Mouse (Mus musculus): Measurements from ENCODE around the gene Tmub2. TPM values are rescaled to one million over a fixed set of nuclear protein-coding genes. Genes with fewer than 3 reads are reported as not detected.

Gene Tmub2
- polyA plus RNA-seq, 1 experiment, result 8.1 TPM

GRCm38 (mm10) chr11:102288913-102289312 is 4.2 kb downstream of the Tmub2 start:
- TF ChIP-seq TAL1 (IDR thresholded peaks at IDR 0.05; ENCODE audit: low read length) (no peak), GATA1 (IDR thresholded peaks at IDR 0.05; ENCODE audit: low read length) (no peak)
- H3K4me1 ChIP-seq (ENCODE audit: control insufficient read depth), result peaks cover 61% of the 10 kb centered on the region

GRCm38 (mm10) chr11:102289511-102290100 is 4.9 kb downstream of the Tmub2 start:
- Histone ChIP-seq H3K27me3 (ENCODE audit: control insufficient read depth) (no peaks in the 10 kb centered on the region), H3K4me1 (ENCODE audit: control insufficient read depth) (peaks cover 60% of the 10 kb centered on the region), H3K4me3 (replicated peaks) (no peak overlapping the region), H3K36me3 (ENCODE audit: control insufficient read depth) (peaks cover 85% of the 10 kb centered on the region), H3K9me3 (ENCODE audit: control insufficient read depth, low read length) (no peaks in the 10 kb centered on the region)
- no peak for TF ChIP-seq GATA1 (IDR thresholded peaks at IDR 0.05; ENCODE audit: low read length)

More at GRCm38 (mm10) chr11:102288913-102289312, 4.2 kb downstream of the Tmub2 start:
- Histone ChIP-seq H3K9me3 (ENCODE audit: control insufficient read depth, low read length) (no peaks in the 10 kb centered on the region), H3K36me3 (ENCODE audit: control insufficient read depth) (peaks cover 78% of the 10 kb centered on the region), H3K4me3 (replicated peaks) (no peak overlapping the region), H3K27me3 (ENCODE audit: control insufficient read depth) (no peaks in the 10 kb centered on the region)

- Histone ChIP-seq H3K36me3 (ENCODE audit: control insufficient read depth) (peaks cover 91% of the 10 kb centered on the region), H3K4me3 (replicated peaks) (no peak overlapping the region), H3K4me1 (ENCODE audit: control insufficient read depth) (peaks cover 62% of the 10 kb centered on the region), H3K27me3 (ENCODE audit: control insufficient read depth) (no peaks in the 10 kb centered on the region), H3K9me3 (ENCODE audit: control insufficient read depth, low read length) (no peaks in the 10 kb centered on the region)
- TF ChIP-seq TAL1 (IDR thresholded peaks at IDR 0.05; ENCODE audit: low read length) (no peak), GATA1 (IDR thresholded peaks at IDR 0.05; ENCODE audit: low read length) (no peak)
Observed at GRCm38 (mm10) chr11:102290141-102290540, 5.4 kb downstream of the Tmub2 start.

GRCm38 (mm10) chr11:102291051-102291535 is 6.4 kb downstream of the Tmub2 start:
- H3K27me3 ChIP-seq (ENCODE audit: control insufficient read depth), result no peaks in the 10 kb centered on the region
- H3K4me1 ChIP-seq (ENCODE audit: control insufficient read depth), result peaks cover 62% of the 10 kb centered on the region
- no peak overlapping the region for H3K4me3 ChIP-seq (replicated peaks)
- TF ChIP-seq TAL1 (IDR thresholded peaks at IDR 0.05; ENCODE audit: low read length), result no peak
- TF ChIP-seq GATA1 (IDR thresholded peaks at IDR 0.05; ENCODE audit: low read length), result no peak
- peaks cover 93% of the 10 kb centered on the region for H3K36me3 ChIP-seq (ENCODE audit: control insufficient read depth)
- H3K9me3 ChIP-seq (ENCODE audit: control insufficient read depth, low read length), result no peaks in the 10 kb centered on the region

- Histone ChIP-seq H3K36me3 (ENCODE audit: control insufficient read depth) (peaks cover 64% of the 10 kb centered on the region), H3K4me1 (ENCODE audit: control insufficient read depth) (peaks cover 53% of the 10 kb centered on the region), H3K27me3 (ENCODE audit: control insufficient read depth) (no peaks in the 10 kb centered on the region), H3K9me3 (ENCODE audit: control insufficient read depth, low read length) (no peaks in the 10 kb centered on the region), H3K4me3 (replicated peaks) (no peak overlapping the region)
- TF ChIP-seq GATA1 (IDR thresholded peaks at IDR 0.05; ENCODE audit: low read length), result no peak
- no peak for TF ChIP-seq TAL1 (IDR thresholded peaks at IDR 0.05; ENCODE audit: low read length)
Observed at GRCm38 (mm10) chr11:102293971-102294370, 9.2 kb downstream of the Tmub2 start.

- Histone ChIP-seq H3K4me1 (ENCODE audit: control insufficient read depth) (peaks cover 52% of the 10 kb centered on the region), H3K27me3 (ENCODE audit: control insufficient read depth) (no peaks in the 10 kb centered on the region), H3K36me3 (ENCODE audit: control insufficient read depth) (peaks cover 60% of the 10 kb centered on the region), H3K9me3 (ENCODE audit: control insufficient read depth, low read length) (no peaks in the 10 kb centered on the region), H3K4me3 (replicated peaks) (no peak overlapping the region)
- TF ChIP-seq GATA1 (IDR thresholded peaks at IDR 0.05; ENCODE audit: low read length) (no peak), TAL1 (IDR thresholded peaks at IDR 0.05; ENCODE audit: low read length) (no peak)
Observed at GRCm38 (mm10) chr11:102294416-102294815, 9.7 kb downstream of the Tmub2 start.

GRCm38 (mm10) chr11:102294887-102295597 is 10.3 kb downstream of the Tmub2 start:
- Histone ChIP-seq H3K4me3 (replicated peaks) (peak overlapping the region; percentile 84), H3K9me3 (ENCODE audit: control insufficient read depth, low read length) (no peaks in the 10 kb centered on the region), H3K4me1 (ENCODE audit: control insufficient read depth) (peaks cover 55% of the 10 kb centered on the region), H3K27me3 (ENCODE audit: control insufficient read depth) (no peaks in the 10 kb centered on the region), H3K36me3 (ENCODE audit: control insufficient read depth) (peaks cover 53% of the 10 kb centered on the region)
- no peak for TF ChIP-seq GATA1 (IDR thresholded peaks at IDR 0.05; ENCODE audit: low read length)
- TF ChIP-seq TAL1 (IDR thresholded peaks at IDR 0.05; ENCODE audit: low read length), result no peak

GRCm38 (mm10) chr11:102295598-102296471 is 11.1 kb downstream of the Tmub2 start:
- Histone ChIP-seq H3K4me3 (replicated peaks) (peak overlapping the region; percentile 84), H3K27me3 (ENCODE audit: control insufficient read depth) (no peaks in the 10 kb centered on the region), H3K36me3 (ENCODE audit: control insufficient read depth) (peaks cover 46% of the 10 kb centered on the region), H3K9me3 (ENCODE audit: control insufficient read depth, low read length) (peaks cover 2% of the 10 kb centered on the region; the same call in 1 of the 2 replicates), H3K4me1 (ENCODE audit: control insufficient read depth) (peaks cover 50% of the 10 kb centered on the region)
- no peak for TF ChIP-seq GATA1 (IDR thresholded peaks at IDR 0.05; ENCODE audit: low read length)
- TF ChIP-seq TAL1 (IDR thresholded peaks at IDR 0.05; ENCODE audit: low read length), result no peak

Measured in erythroblast, embryonic 14.5 days (primary cell).